Mouse (Mus musculus) ES-CJ7 (cell line): Measurements from ENCODE around the gene Rorb.

ENCODE experiments used
- DNase-seq: peaks from one replicate; pipeline ENCODE4 v3.0.0; 2011; ENCODE audit warnings: low read depth, low spot score

The Rorb gene

DNA sequence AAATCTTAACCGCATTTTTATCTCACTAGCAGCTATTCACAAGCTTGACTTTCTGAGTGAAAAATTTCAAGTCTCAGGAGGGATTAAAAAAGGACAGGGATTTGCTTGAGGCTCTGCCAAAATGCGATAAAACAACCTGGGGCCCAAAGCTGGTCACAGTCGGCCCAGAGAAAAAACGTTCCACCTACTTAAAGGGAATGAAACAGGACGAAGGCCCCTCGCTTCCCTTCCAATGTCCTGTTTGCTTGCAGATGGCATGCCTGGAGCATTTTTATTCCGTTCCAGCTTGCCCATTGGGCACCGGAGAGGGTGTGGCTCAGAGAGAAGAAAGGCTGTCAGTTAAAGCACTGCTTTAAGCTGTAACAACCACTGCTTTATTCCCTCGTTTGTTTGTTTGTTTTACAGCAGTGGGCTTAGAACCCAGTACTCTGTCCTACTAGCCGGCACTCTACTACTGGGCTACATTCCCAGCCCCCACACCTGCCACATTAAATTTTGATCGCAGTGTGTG, 221.8 kb downstream of the Rorb start:
- no peak for DNase-seq

- no peak for DNase-seq
Observed at GRCm38 (mm10) chr19:18888491-18889116, 222.4 kb downstream of the Rorb start.

DNA sequence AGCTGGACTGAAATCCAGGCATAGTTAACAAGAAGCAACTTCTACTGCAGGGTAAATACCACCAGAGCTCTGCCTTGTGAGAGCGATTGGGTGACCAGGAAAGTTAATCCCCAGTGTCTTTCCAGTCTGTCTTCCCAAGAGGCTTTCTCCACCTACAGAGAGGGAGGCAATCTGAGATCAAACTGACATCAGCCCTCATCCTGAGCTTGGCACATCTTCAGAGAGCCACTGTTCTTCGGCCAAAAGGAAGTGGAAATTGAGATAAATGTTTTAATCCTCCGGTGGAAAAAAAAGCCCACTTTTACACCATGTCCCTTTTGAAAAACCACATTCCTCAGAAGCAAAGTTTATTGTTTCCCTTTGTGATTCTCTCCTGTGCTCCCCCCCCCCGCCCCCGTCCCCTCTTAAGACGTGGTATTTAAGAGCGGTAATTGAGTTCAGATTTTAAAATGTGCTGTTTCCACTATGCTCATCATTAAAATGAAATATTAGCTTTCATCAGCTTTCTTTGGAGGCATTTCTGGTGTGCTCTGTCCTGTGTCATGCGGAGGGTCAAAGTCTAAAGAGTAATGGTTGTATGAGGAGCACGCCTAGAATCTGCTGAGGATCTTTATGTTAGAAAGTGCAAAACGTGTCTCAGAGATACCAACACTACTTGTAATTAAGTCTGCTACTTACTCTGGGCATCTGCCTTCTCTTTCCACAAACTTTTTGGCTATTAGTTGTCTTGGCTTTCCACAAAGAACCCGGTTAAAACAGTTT, 223.2 kb downstream of the Rorb start:
- DNase-seq: no peak

- DNase-seq: no peak
Observed at GRCm38 (mm10) chr19:18881162-18881561, 229.8 kb downstream of the Rorb start.
